Mouse (Mus musculus) erythroblast, embryonic 14.5 days (primary cell): Measurements from ENCODE around the gene Tns2.

Experiments used
- GATA1 ChIP-seq: IDR thresholded peaks from 2 replicates; pipeline ENCODE4 v1.6.1; 2012; ENCODE audit warnings: low read length, inconsistent platforms, mixed read lengths
- TAL1 ChIP-seq: IDR thresholded peaks from 3 replicates; pipeline ENCODE4 v1.6.1; 2012; ENCODE audit warnings: low read length, inconsistent platforms, mixed read lengths

DNA sequence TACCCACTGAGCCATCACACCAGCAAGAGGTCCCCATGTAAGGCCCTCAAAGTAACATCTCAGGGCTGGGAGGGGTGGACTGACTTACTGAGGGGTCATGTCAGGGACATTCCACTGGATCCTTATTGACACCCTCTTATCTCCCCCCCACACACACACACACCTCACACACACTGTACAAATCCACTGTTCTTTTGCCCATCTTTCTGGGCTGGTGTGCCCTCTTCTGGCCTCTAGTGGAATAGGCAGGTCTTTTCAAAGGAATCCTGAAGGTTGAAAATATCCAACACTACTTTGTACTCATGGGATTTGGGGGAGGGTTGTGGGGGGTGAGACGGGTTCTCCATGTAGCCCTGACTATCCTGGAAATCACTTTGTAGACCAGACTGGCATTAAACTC lies 46.7 kb downstream of the Tns2 start:
- no peak for TF ChIP-seq GATA1
- TF ChIP-seq TAL1 = no peak
